Mouse (Mus musculus) ovary, postnatal 10 days (tissue): Measurements from ENCODE around the gene Frs3.
"Not testable (repeated sequence)": the region's sequence is repeated elsewhere in the genome, so short reads cannot be mapped to it uniquely, and the experiment has no call there.

Experiments used
- DNase-seq: peaks from one replicate; pipeline ENCODE4 v3.0.0; 2022; ENCODE audit warnings: low spot score

Gene Frs3

GRCm38 (mm10) chr17:47688608-47689575 is at the start of gene Frs3:
TSS of gene Frs3 (plus strand) at chr17:47689030.
- peak; percentile 49 for DNase-seq

- no peak for DNase-seq
These were observed 45.8 kb upstream of the Frs3 start for GRCm38 (mm10) chr17:47642992-47643391.

- DNase-seq = peak; percentile 5
These were observed 42.1 kb upstream of the Frs3 start for GRCm38 (mm10) chr17:47646683-47647082.

- no peak for DNase-seq
These were observed 39.9 kb upstream of the Frs3 start for GRCm38 (mm10) chr17:47648966-47649365.

GRCm38 (mm10) chr17:47651953-47652352 is 36.9 kb upstream of the Frs3 start:
- DNase-seq = no peak

- DNase-seq = not testable (repeated sequence)
These were observed 34.5 kb upstream of the Frs3 start for GRCm38 (mm10) chr17:47654346-47654745.

GRCm38 (mm10) chr17:47655697-47656096 is 33.1 kb upstream of the Frs3 start:
- no peak for DNase-seq

GRCm38 (mm10) chr17:47657901-47658300 is 30.9 kb upstream of the Frs3 start:
- no peak for DNase-seq

- no peak for DNase-seq
These were observed 30.0 kb upstream of the Frs3 start for GRCm38 (mm10) chr17:47658741-47659243.

GRCm38 (mm10) chr17:47663009-47663713 is 25.7 kb upstream of the Frs3 start:
- no peak for DNase-seq

- no peak for DNase-seq
These were observed 24.4 kb upstream of the Frs3 start for GRCm38 (mm10) chr17:47664474-47664873.

GRCm38 (mm10) chr17:47669166-47669565 is 19.7 kb upstream of the Frs3 start:
- DNase-seq = no peak

GRCm38 (mm10) chr17:47671988-47672310 is 16.9 kb upstream of the Frs3 start:
- DNase-seq = no peak

- no peak for DNase-seq
These were observed 16.3 kb upstream of the Frs3 start for GRCm38 (mm10) chr17:47672311-47673111.

GRCm38 (mm10) chr17:47676581-47676980 is 12.2 kb upstream of the Frs3 start:
- peak; percentile 45 for DNase-seq

- DNase-seq = no peak
These were observed 10.6 kb upstream of the Frs3 start for GRCm38 (mm10) chr17:47678238-47678637.

- DNase-seq = no peak
These were observed 10.1 kb upstream of the Frs3 start for GRCm38 (mm10) chr17:47678702-47679101.

- no peak for DNase-seq
These were observed 6.0 kb upstream of the Frs3 start for GRCm38 (mm10) chr17:47682836-47683235.

- DNase-seq = peak; percentile 76
These were observed 1.2 kb upstream of the Frs3 start for GRCm38 (mm10) chr17:47687409-47688343.

- DNase-seq = no peak
These were observed 554 bp upstream of the Frs3 start, which contains the start of gene Tomm6 for GRCm38 (mm10) chr17:47688344-47688607. TSS of gene Tomm6 (minus strand) at chr17:47688386.

GRCm38 (mm10) chr17:47689894-47690293 is 1.1 kb downstream of the Frs3 start:
- no peak for DNase-seq
